Mouse (Mus musculus) CH12.LX (cell line): ENCODE data around the gene Rbm4b.

Source experiments
- BHLHE40 ChIP-seq: IDR thresholded peaks from 2 replicates; pipeline ENCODE4 v1.6.1; 2011; ENCODE audit warnings: mild to moderate bottlenecking, low read depth, low read length, improper control_type of control experiment
- CTCF ChIP-seq, 2 experiments: IDR thresholded peaks in 1 of 2; conservative IDR thresholded peaks in 1 of 2; 2 replicates each; pipeline ENCODE4 v1.5.1; 2011 to 2012; ENCODE audit warnings: low read depth in 2 of 2, low read length in 2 of 2, improper control_type of control experiment in 1 of 2, inconsistent platforms in 1 of 2, mild to moderate bottlenecking in 1 of 2, moderate library complexity in 1 of 2
- E2F4 ChIP-seq: IDR thresholded peaks from 2 replicates; pipeline ENCODE4 v1.6.1; 2011; ENCODE audit warnings: low read depth, low read length, improper control_type of control experiment; ENCODE audit not compliant: insufficient replicate concordance
- GABPA ChIP-seq: IDR thresholded peaks from 2 replicates; pipeline ENCODE4 v1.6.1; 2012; ENCODE audit warnings: low read depth, low read length, improper control_type of control experiment, inconsistent platforms; ENCODE audit not compliant: insufficient replicate concordance
- MAFK ChIP-seq: IDR thresholded peaks from 2 replicates; pipeline ENCODE4 v1.6.1; 2011; ENCODE audit warnings: low read length, improper control_type of control experiment; ENCODE audit not compliant: insufficient replicate concordance
- MAZ ChIP-seq: IDR thresholded peaks from 2 replicates; pipeline ENCODE4 v1.6.1; 2012; ENCODE audit warnings: low read depth, mild to moderate bottlenecking, inconsistent platforms, low read length, improper control_type of control experiment, moderate library complexity
- MYC ChIP-seq: IDR thresholded peaks from 2 replicates; pipeline ENCODE4 v1.6.1; 2011; ENCODE audit warnings: low read depth, mild to moderate bottlenecking, improper control_type of control experiment, low read length
- POLR2A ChIP-seq: IDR thresholded peaks from 2 replicates; pipeline ENCODE4 v1.6.1; 2011; ENCODE audit warnings: low read depth, mild to moderate bottlenecking, improper control_type of control experiment, low read length
- RAD21 ChIP-seq: IDR thresholded peaks from 2 replicates; pipeline ENCODE4 v1.6.1; 2011; ENCODE audit warnings: low read depth, mild to moderate bottlenecking, low read length, improper control_type of control experiment, moderate library complexity
- TBP ChIP-seq: conservative IDR thresholded peaks from 2 replicates; pipeline ENCODE4 v1.6.1; 2011; ENCODE audit warnings: low read depth, low read length, improper control_type of control experiment
- USF1 ChIP-seq: IDR thresholded peaks from 2 replicates; pipeline ENCODE4 v1.6.1; 2014; ENCODE audit warnings: low read depth, mild to moderate bottlenecking, inconsistent platforms, low read length, improper control_type of control experiment

DNA sequence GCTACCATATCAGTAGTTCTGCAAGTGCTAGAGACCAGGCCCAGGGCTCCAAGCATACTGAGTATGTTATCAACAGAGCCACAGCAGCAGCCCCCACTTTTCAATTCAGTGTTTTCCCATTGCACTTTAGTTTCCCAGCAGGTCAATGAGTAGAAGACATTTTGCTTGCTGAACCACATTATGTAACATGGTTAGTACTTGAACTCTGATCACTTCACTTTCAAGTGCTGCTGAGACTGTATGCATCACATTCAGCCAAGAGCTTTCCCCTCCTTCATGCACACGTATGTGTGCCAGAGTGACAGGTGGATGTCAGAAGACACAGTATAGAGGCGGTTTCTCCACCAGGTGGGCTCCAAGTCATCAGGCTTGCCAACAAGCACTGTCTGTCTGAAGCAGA is 26.6 kb downstream of the Rbm4b start:
- no peak for TF ChIP-seq MAZ
- no peak for TF ChIP-seq POLR2A
- no peak for TF ChIP-seq CTCF (conservative IDR thresholded peaks at IDR 0.05 in 1 of 2, IDR thresholded peaks at IDR 0.05 in 1 of 2; ENCODE audit: low read depth in 2 of 2, low read length in 2 of 2)
- TF ChIP-seq USF1, result no peak
- no peak for TF ChIP-seq BHLHE40
- TF ChIP-seq MAFK, result no peak
- no peak for TF ChIP-seq RAD21
- TF ChIP-seq TBP, result no peak
- TF ChIP-seq GABPA, result no peak
- no peak for TF ChIP-seq E2F4
- no peak for TF ChIP-seq MYC
